Mouse (Mus musculus) lung, postnatal 14 days (tissue): ENCODE results near the gene Foxp3.

Experiments used
- DNase-seq: peaks from one replicate; pipeline ENCODE4 v3.0.0; 2021

The Foxp3 gene

GRCm38 (mm10) chrX:7617889-7618551 is 44.6 kb downstream of the Foxp3 start:
- no peak for DNase-seq

- no peak for DNase-seq
These were observed 59.1 kb downstream of the Foxp3 start for GRCm38 (mm10) chrX:7632560-7632959.

- DNase-seq, result no peak
These were observed 61.7 kb downstream of the Foxp3 start for GRCm38 (mm10) chrX:7635101-7635500.

- DNase-seq, result peak; percentile 70
These were observed 65.1 kb downstream of the Foxp3 start, which contains the start of gene Syp for GRCm38 (mm10) chrX:7638401-7639091. Gene Syp, plus strand, starts transcription at chrX:7638471.

- no peak for DNase-seq
These were observed 66.3 kb downstream of the Foxp3 start for GRCm38 (mm10) chrX:7639536-7640325.

GRCm38 (mm10) chrX:7640785-7641184 is 67.3 kb downstream of the Foxp3 start:
- no peak for DNase-seq
